Mouse (Mus musculus) lung, adult 18-20 months (tissue): Measurements from ENCODE around the gene Lrp5.
"Not testable (repeated sequence)": the region's sequence is repeated elsewhere in the genome, so short reads cannot be mapped to it uniquely, and the experiment has no call there.

Experiments used
- DNase-seq, 2 experiments: peaks; one replicate each; pipeline ENCODE4 v3.0.0; 2022; ENCODE audit warnings: mixed read lengths in 2 of 2

The Lrp5 gene

GRCm38 (mm10) chr19:3610886-3611285 lies 75.5 kb downstream of the Lrp5 start:
- no peak for DNase-seq

- peak; percentile 59 to 65 for DNase-seq
Observed at GRCm38 (mm10) chr19:3609826-3610225, 76.5 kb downstream of the Lrp5 start.

DNA sequence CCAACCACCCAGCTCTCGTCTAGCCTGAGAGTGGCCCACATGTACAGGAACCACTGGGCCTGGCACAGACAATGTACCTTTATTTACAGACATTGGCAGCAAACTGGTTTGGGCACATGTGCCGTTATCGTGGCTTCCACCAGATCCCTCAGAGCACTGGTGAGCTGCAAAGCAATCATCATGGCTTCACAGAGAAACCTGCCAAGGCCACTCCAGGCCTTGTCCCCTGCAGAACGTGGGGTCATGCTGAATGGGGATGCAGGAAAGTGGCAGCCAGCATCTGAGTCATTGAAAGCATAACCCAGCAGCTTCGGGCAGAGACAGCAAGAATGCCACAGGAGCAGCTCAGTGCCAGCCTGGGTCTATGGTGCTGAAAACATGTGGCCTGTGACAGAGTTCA lies 92.0 kb downstream of the Lrp5 start:
- DNase-seq: no peak

DNA sequence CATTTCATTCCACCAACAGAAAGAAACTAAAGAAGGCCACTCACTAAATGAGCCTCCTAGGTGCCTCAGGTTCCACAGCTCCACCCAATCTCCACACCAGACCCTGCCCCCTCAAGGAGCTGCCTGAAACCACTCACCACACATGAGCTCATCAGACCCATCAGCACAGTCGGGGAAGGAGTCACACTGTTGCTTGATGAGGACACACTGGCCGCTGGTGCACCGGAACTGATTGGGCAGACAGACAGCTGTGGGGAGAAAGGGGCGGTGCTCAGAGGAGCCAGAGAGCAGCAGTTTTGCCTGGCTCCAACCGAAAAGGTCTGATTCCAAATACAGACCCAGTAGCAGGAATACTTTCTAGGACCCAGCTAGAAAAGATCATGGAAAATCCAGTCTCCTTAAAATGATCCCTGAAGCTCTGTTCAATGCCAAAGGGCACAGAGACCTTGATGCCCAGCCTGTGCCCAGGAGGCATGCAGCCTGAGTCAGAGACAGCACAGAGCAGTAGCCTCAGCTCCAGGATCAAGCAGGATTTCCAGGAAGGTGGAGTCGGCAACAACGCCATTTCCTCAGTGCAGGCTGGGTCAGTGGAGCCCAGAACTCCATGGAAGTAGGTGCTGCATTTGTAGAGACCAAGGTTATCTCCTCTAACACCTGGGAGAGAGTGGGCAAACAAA lies 92.8 kb downstream of the Lrp5 start:
- DNase-seq: no peak

- no peak for DNase-seq
Observed at GRCm38 (mm10) chr19:3589968-3590367, 96.4 kb downstream of the Lrp5 start.

- DNase-seq: no peak
Observed at GRCm38 (mm10) chr19:3589547-3589946, 96.8 kb downstream of the Lrp5 start.

GRCm38 (mm10) chr19:3587729-3588128 lies 98.6 kb downstream of the Lrp5 start:
- DNase-seq: not testable (repeated sequence)

DNA sequence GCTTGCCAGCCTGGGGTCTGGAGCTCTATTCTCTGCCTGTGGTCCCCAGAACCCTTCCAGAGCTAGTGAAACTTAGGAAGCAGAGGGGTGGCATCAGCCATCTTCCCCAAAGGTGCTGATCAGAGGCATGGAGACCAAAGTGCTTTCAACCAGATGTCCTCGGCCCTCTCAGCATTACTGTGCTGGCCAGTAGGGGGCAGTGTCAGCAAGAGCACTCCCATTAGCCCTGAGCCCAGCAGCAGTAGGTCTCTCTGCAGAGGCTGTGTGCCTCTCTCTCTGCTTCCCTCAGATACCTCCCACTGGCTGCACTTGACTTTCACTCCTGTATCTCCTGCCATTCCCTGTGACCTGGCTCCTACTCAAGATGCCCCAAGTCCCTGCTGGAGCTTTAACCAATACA lies 99.8 kb downstream of the Lrp5 start:
- peak; percentile 46 to 56 for DNase-seq

GRCm38 (mm10) chr19:3586026-3586425 lies 100.3 kb downstream of the Lrp5 start:
- DNase-seq: no peak

GRCm38 (mm10) chr19:3581326-3581725 lies 105.0 kb downstream of the Lrp5 start:
- DNase-seq: peak; percentile 48

- no peak for DNase-seq
Observed at GRCm38 (mm10) chr19:3577911-3578290, 108.5 kb downstream of the Lrp5 start.

- DNase-seq: peak; percentile 60 to 64
Observed at GRCm38 (mm10) chr19:3577265-3577910, 109.0 kb downstream of the Lrp5 start.

GRCm38 (mm10) chr19:3576451-3577264 lies 109.7 kb downstream of the Lrp5 start:
- no peak for DNase-seq

- peak; percentile 98 to 99 for DNase-seq
Observed at GRCm38 (mm10) chr19:3575632-3576384, 110.6 kb downstream of the Lrp5 start, which contains the start of gene Ppp6r3. TSS of gene Ppp6r3 (minus strand) at chr19:3575749.

DNA sequence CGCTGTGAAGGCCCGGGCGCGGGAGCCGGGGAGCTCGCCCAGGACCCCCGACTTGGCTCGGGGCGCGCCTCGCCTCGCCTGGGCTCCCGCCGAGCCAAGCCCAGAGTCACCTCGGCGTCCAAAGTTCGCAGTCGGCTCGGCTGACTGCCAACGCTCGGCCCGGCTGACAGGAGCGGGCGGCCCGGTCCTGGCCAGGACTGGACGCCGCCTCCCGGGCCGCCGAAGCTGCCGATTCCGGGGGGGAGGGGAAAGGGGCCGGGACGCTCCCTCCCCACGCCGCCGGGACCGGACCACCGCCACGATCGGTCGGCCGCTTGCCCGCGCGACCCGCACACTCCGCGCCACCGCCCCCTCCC lies 111.1 kb downstream of the Lrp5 start:
- DNase-seq: peak in 1 of 2 experiments; percentile 81

DNA sequence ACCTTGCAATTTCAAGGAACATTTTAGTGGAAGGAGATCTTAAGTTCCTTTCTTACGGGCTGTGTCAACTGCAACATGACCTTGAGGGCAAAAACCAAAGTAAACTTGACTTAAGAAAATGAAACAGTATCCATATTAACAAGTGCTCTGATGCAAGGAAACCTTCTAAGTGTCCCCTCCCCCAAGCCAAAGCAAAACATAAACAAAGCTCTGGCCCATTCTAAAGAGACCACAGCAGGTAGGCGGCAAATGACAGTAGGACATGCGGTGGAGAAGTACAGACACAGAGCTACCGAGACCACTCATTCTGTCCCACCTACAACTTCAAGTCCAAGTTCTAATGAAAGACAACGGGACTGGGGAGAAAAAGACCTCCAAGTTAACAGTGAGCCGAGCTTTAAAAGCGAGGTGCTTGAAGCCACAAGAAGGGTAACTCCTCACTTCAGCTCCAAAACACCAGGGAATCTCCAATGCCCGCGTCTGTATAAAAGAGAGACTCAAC lies 111.7 kb downstream of the Lrp5 start:
- DNase-seq: peak; percentile 16 to 49

- DNase-seq: peak; percentile 64 to 73
Observed at GRCm38 (mm10) chr19:3564309-3564708, 122.1 kb downstream of the Lrp5 start.

DNA sequence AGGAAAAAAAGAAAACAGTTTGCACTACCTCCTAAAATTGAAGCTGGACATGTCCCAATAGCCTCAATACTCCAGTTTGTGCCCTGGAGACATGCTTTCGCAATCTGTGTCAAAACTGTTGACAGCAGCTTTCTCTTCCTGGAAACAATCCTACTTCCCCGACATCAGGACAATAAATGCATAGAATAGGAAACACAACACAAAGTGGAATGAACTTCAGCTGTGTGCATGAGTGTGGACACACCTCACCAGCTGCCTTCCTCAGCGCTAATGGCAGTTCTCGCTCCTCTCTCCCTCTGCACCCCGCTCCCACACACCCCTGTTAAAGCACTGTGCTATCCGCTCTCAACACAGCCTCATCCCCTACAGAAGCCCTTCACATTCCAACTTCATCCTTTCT lies 123.6 kb downstream of the Lrp5 start:
- peak; percentile 39 to 49 for DNase-seq

DNA sequence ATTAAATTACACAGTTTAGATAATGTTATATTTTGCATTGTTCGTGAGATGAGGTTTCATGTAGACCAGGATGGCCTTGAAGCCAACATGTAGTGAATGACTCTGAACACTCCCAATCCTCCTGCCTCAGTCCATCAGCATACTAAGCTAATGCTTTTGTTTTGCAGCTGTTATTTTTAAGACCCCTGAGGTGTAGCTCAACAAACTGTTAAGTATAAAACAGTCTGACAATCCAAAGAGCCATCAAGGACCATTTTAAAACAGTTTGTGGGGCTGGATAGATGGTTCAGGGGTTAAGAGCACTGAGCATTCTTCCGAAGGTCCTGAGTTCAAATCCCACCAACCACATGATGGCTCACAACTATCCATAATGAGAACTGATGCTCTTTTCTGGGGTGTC lies 124.1 kb downstream of the Lrp5 start:
- no peak for DNase-seq

DNA sequence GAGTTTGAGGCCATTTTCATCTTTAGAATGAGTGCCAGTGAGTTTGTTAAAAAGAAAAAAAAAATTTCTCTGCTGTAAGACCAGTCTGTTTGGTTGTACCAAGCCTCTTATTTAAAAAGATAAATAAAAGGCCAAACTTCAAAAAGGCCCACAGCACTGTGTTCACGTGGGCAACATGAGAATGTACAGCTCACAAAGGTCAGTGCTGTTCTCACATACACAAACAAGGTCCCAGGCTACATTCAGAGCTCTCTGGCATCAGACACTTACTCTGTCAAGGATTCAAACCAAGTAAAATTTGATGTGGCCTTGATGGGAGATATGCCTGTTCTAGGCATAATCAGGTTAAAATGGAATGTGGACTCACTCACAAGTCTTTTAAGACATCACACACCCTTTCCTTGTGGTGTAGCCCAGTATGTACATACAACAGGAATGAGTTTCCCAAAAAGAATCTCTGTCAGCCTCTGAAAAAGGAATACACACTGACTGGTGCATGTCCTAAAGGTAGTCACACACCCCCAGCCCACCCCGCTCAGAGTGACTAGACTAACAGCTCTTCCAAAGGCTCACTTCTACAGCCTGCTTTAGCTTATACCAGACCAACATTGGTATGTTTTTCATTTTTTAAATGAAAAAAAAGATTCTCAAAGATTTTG lies 130.1 kb downstream of the Lrp5 start:
- DNase-seq: no peak

- no peak for DNase-seq
Observed at GRCm38 (mm10) chr19:3554785-3555184, 131.6 kb downstream of the Lrp5 start.

GRCm38 (mm10) chr19:3551573-3552159 lies 134.7 kb downstream of the Lrp5 start:
- no peak for DNase-seq
